ENCODE assay signal across 14 mouse cellular contexts in genomic region chr1:130732706-130733658, GRCm38 (mm10). TPM values are rescaled to one million over a fixed set of nuclear protein-coding genes. Genes with fewer than 3 reads are reported as not detected.
A peak's percentile ranks its signal among the peaks of the same experiment; 100 is the strongest.
DNase-seq lines count a peak whose midpoint lies in the region; ATAC-seq lines count a peak whose summit lies in the region.
"Had no signal": no experiment of that assay in that cellular context is flagged by ENCODE, and none has a peak within 500 bp of the region (broad histone marks: within the 10 kb centered on the region; RNA-seq: fewer than 3 reads in every experiment).

No protein-coding gene starts in this region.

- H3K36me3 ChIP-seq in kidney, embryonic 14.5 days (ENCODE audit: control insufficient read depth, insufficient read depth, low read length): no peaks in the 10 kb centered on the region
- peaks cover 8% of the 10 kb centered on the region for H3K36me3 ChIP-seq in liver, embryonic 15.5 days (replicated peaks)
- H3K36me3 ChIP-seq in hindbrain, embryonic 16.5 days (ENCODE audit: control insufficient read depth, insufficient read depth, low read length): no peaks in the 10 kb centered on the region
- H3K36me3 ChIP-seq: embryonic facial prominence, embryonic 15.5 days; limb, embryonic 13.5 days had no signal

- no peaks in the 10 kb centered on the region for H3K9me3 ChIP-seq in kidney, embryonic 14.5 days (ENCODE audit: control insufficient read depth, low read length)
- no peaks in the 10 kb centered on the region for H3K9me3 ChIP-seq in liver, embryonic 15.5 days (replicated peaks)
- H3K9me3 ChIP-seq in hindbrain, embryonic 16.5 days (ENCODE audit: control insufficient read depth, low read length): no peaks in the 10 kb centered on the region
- H3K9me3 ChIP-seq: embryonic facial prominence, embryonic 15.5 days; limb, embryonic 13.5 days had no signal

- H3K27me3 ChIP-seq in kidney, embryonic 14.5 days (ENCODE audit: control insufficient read depth, insufficient read depth, low read length): no peaks in the 10 kb centered on the region
- no peaks in the 10 kb centered on the region for H3K27me3 ChIP-seq in liver, embryonic 15.5 days
- H3K27me3 ChIP-seq in hindbrain, embryonic 16.5 days (replicated peaks; ENCODE audit: control insufficient read depth, insufficient read depth, low read length): no peaks in the 10 kb centered on the region
- H3K27me3 ChIP-seq: embryonic facial prominence, embryonic 15.5 days; limb, embryonic 13.5 days had no signal

- peak overlapping the region; percentile 39; the same call in 1 of the 2 replicates for H3K27ac ChIP-seq in kidney, embryonic 14.5 days (ENCODE audit: low read depth, low read length)
- peak overlapping the region; percentile 89 for H3K27ac ChIP-seq in liver, embryonic 15.5 days (replicated peaks)
- no peak overlapping the region for H3K27ac ChIP-seq in hindbrain, embryonic 16.5 days (ENCODE audit: low read depth, low read length)
- H3K27ac ChIP-seq: embryonic facial prominence, embryonic 15.5 days; limb, embryonic 13.5 days had no signal

- DNase-seq in kidney, postnatal 36 days: no peak
- peak; percentile 1 for DNase-seq in testis, postnatal 14 days (ENCODE audit: low spot score)
- no peak for DNase-seq in testis, postnatal 10 days (ENCODE audit: low spot score)
- no peak for DNase-seq in T-cell, adult 2 months (ENCODE audit: low spot score)
- DNase-seq: cerebellum, postnatal 25 days; gastrocnemius, postnatal 36 days; thymus, adult 2 months had no signal

- H3K9ac ChIP-seq in kidney, embryonic 14.5 days (ENCODE audit: low read depth, low read length): no peak overlapping the region
- H3K9ac ChIP-seq in liver, embryonic 15.5 days: peak overlapping the region; percentile 49
- no peak overlapping the region for H3K9ac ChIP-seq in hindbrain, embryonic 16.5 days (ENCODE audit: low read depth, low read length)
- H3K9ac ChIP-seq: embryonic facial prominence, embryonic 15.5 days; limb, embryonic 13.5 days had no signal

- WGBS in kidney, embryonic 14.5 days: 82% methylated on average over 13 of the region's 13 CpGs
- WGBS in liver, embryonic 15.5 days (ENCODE audit: insufficient replicate concordance): 30% methylated on average over 13 of the region's 13 CpGs
- WGBS in hindbrain, embryonic 16.5 days: 88% methylated on average over 13 of the region's 13 CpGs

- peak overlapping the region; percentile 4; the same call in 1 of the 2 replicates for H3K4me2 ChIP-seq in kidney, embryonic 14.5 days (replicated peaks; ENCODE audit: low read depth, low read length)
- peak overlapping the region; percentile 80 for H3K4me2 ChIP-seq in liver, embryonic 15.5 days
- no peak overlapping the region for H3K4me2 ChIP-seq in hindbrain, embryonic 16.5 days (ENCODE audit: low read length)

- peaks cover 7% of the 10 kb centered on the region; the same call in 1 of the 2 replicates for H3K4me1 ChIP-seq in kidney, embryonic 14.5 days (ENCODE audit: control insufficient read depth, insufficient read depth, low read length)
- peaks cover 83% of the 10 kb centered on the region for H3K4me1 ChIP-seq in liver, embryonic 15.5 days (replicated peaks)
- H3K4me1 ChIP-seq in hindbrain, embryonic 16.5 days (ENCODE audit: control insufficient read depth, insufficient read depth, low read depth, low read length): no peaks in the 10 kb centered on the region

- peak overlapping the region; percentile 4; the same call in 1 of the 2 replicates for H3K4me3 ChIP-seq in kidney, embryonic 14.5 days (ENCODE audit: low read length)
- peak overlapping the region; percentile 64 for H3K4me3 ChIP-seq in liver, embryonic 15.5 days (replicated peaks)
- no peak overlapping the region for H3K4me3 ChIP-seq in hindbrain, embryonic 16.5 days (ENCODE audit: low read length)

- ATAC-seq in kidney, embryonic 14.5 days (ENCODE audit: low FRiP score, low TSS enrichment): no peak; the same call in 1 of the 2 replicates
- ATAC-seq in liver, embryonic 15.5 days (ENCODE audit: insufficient read depth): peak; percentile 37
- no peak for ATAC-seq in activated CD4-positive, CD25-positive, alpha-beta regulatory T cell, adult 4 months
- no peak for ATAC-seq in hindbrain, embryonic 16.5 days

RNA-seq across cellular contexts. Expression of gene AA986860, which starts 1.2 kb away (rescaled TPM):
- polyA plus RNA-seq in kidney, embryonic 14.5 days (2014; fragmentation: Nextera tagmentation; extraction: Ambion mirVana): 8.9 and 9.4 TPM in 2 replicates
- polyA plus RNA-seq in liver, embryonic 15.5 days (2015; fragmentation: Nextera tagmentation; extraction: Ambion mirVana): 7.4 and 7.8 TPM in 2 replicates
- under 1 TPM; 0.25 to 0.34 TPM for polyA plus RNA-seq in activated CD4-positive, CD25-positive, alpha-beta regulatory T cell, adult 4 months (2017; shearing (Covaris generic))
- polyA plus RNA-seq in hindbrain, embryonic 16.5 days (2015; fragmentation: Nextera tagmentation; extraction: Ambion mirVana): 0.41 and 1.0 TPM in 2 replicates

RNA-seq across cellular contexts. Expression of gene Pfkfb2, which starts 3.9 kb away (rescaled TPM):
- polyA plus RNA-seq in kidney, embryonic 14.5 days (2014; fragmentation: Nextera tagmentation; extraction: Ambion mirVana): 5.0 and 8.2 TPM in 2 replicates
- polyA plus RNA-seq in liver, embryonic 15.5 days (2015; fragmentation: Nextera tagmentation; extraction: Ambion mirVana): 5.2 and 5.9 TPM in 2 replicates
- polyA plus RNA-seq in activated CD4-positive, CD25-positive, alpha-beta regulatory T cell, adult 4 months (2017; shearing (Covaris generic)): 1 to 10 TPM; 2.7 to 3.9 TPM
- polyA plus RNA-seq in hindbrain, embryonic 16.5 days (2015; fragmentation: Nextera tagmentation; extraction: Ambion mirVana): 17.6 and 21.0 TPM in 2 replicates

RNA-seq across cellular contexts. Expression of gene Yod1, which starts 15.9 kb away (rescaled TPM):
- 8.6 and 11.6 TPM in 2 replicates for polyA plus RNA-seq in kidney, embryonic 14.5 days (2014; fragmentation: Nextera tagmentation; extraction: Ambion mirVana)
- polyA plus RNA-seq in liver, embryonic 15.5 days (2015; fragmentation: Nextera tagmentation; extraction: Ambion mirVana): 42.2 and 42.3 TPM in 2 replicates
- 10 to 100 TPM; 19.3 to 20.3 TPM for polyA plus RNA-seq in activated CD4-positive, CD25-positive, alpha-beta regulatory T cell, adult 4 months (2017; shearing (Covaris generic))
- 12.4 and 15.2 TPM in 2 replicates for polyA plus RNA-seq in hindbrain, embryonic 16.5 days (2015; fragmentation: Nextera tagmentation; extraction: Ambion mirVana)

RNA-seq across cellular contexts. Expression of gene Gm29427, which starts 17.4 kb away (rescaled TPM):
- not detected in 2 replicates for polyA plus RNA-seq in kidney, embryonic 14.5 days (2014; fragmentation: Nextera tagmentation; extraction: Ambion mirVana)
- polyA plus RNA-seq in liver, embryonic 15.5 days (2015; fragmentation: Nextera tagmentation; extraction: Ambion mirVana): not detected in 2 replicates
- not detected for polyA plus RNA-seq in activated CD4-positive, CD25-positive, alpha-beta regulatory T cell, adult 4 months (2017; shearing (Covaris generic))
- polyA plus RNA-seq in hindbrain, embryonic 16.5 days (2015; fragmentation: Nextera tagmentation; extraction: Ambion mirVana): 0.20 TPM in 1 of 2 replicates, not detected in the other
- polyA plus RNA-seq: embryonic facial prominence, embryonic 15.5 days; heart, embryonic 16.5 days; limb, embryonic 13.5 days had no signal
